Mouse (Mus musculus) embryonic facial prominence, embryonic 15.5 days (tissue): ENCODE data around the gene Arhgap17. TPM values are rescaled to one million over a fixed set of nuclear protein-coding genes. Genes with fewer than 3 reads are reported as not detected.

Source experiments
- ATAC-seq: fragments of 200-750 bp; cut with Nextera tagmentation; 2 replicates; pipeline ENCODE4 v1.8.0; 2017; ENCODE audit warnings: low read depth, moderate TSS enrichment; ENCODE audit not compliant: insufficient number of reproducible peaks, low FRiP score, low TSS enrichment
- H3K27ac ChIP-seq: fragments of 300-500 bp; sonication (generic); replicated peaks from 2 replicates; pipeline ENCODE4 v1.5.1; 2015; ENCODE audit warnings: mild to moderate bottlenecking, inconsistent platforms
- H3K27me3 ChIP-seq: fragments of 300-500 bp; sonication (generic); 2 replicates; pipeline ENCODE4 v1.6.1; 2015; ENCODE audit warnings: inconsistent platforms
- H3K36me3 ChIP-seq: fragments of 300-500 bp; sonication (generic); 2 replicates; pipeline ENCODE4 v1.6.1; 2015; ENCODE audit warnings: mild to moderate bottlenecking, inconsistent platforms
- H3K4me1 ChIP-seq: fragments of 300-500 bp; sonication (generic); 2 replicates; pipeline ENCODE4 v1.6.1; 2015; ENCODE audit warnings: inconsistent platforms
- H3K4me2 ChIP-seq: fragments of 300-500 bp; sonication (generic); replicated peaks from 2 replicates; pipeline ENCODE4 v1.6.1; 2015; ENCODE audit warnings: mild to moderate bottlenecking, inconsistent platforms
- H3K4me3 ChIP-seq: fragments of 300-500 bp; sonication (generic); replicated peaks from 2 replicates; pipeline ENCODE4 v1.5.1; 2015; ENCODE audit warnings: mild to moderate bottlenecking, inconsistent platforms
- H3K9ac ChIP-seq: fragments of 300-500 bp; sonication (generic); 2 replicates; pipeline ENCODE4 v1.6.1; 2015; ENCODE audit warnings: inconsistent platforms
- H3K9me3 ChIP-seq: fragments of 300-500 bp; sonication (generic); replicated peaks from 2 replicates; pipeline ENCODE4 v1.6.1; 2016; ENCODE audit warnings: inconsistent platforms
- WGBS: fragments of 180-500 bp; shearing (Covaris S2); methylation state at CpG from one replicate; pipeline ENCODE4 v1.1.7; 2015; 5-methylcytosine and 5-hydroxymethylcytosine counted together
- polyA plus RNA-seq: library from polyadenylated mRNA; unstranded; fragments of >200 nt; fragmentation: Nextera tagmentation; extraction: Ambion mirVana; gene quantifications from 2 replicates; pipeline ENCODE4 v1.2.1, GENCODE M21; 2015

The Arhgap17 gene
- 20.4 and 24.2 TPM in 2 replicates for polyA plus RNA-seq

DNA sequence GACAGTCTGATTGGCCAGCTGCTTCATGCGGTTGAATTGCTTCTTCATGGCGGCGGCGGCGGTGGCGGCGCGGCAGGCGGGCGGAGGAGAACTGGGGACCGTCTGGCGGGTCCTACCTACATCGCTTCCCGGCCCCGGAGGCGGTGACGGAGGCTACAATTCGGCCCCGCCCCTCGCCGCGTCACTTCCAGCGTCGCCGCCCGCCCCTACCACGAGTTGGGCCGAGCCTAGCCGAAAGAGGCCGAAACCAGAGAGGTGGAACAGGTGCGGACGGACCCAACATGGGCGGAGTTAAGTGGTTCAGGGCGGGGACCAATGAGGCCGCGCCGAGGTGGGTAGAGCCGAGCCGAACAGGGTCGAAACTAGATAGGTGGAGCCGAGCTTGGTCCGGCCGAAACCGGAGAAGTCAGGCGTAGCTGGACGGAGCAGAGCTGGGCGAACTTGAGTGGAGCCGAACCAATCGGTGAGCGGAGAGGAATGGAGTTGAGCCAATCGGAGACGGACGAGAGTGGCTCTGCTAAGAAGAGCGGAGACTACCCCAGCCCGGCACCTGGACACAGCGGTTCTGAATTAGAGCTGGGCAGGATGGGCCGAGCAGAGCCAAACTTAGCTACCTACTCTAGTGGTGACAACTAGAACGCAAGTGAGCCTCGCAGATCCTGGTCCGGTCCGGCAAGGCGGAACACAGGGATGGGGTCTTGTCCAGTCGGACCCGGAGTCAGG, at the start of gene Arhgap17, which contains the start of gene Lcmt1:
Arhgap17 (minus strand) TSS at position 157 of the 723 bp plus-strand sequence.
Lcmt1 (plus strand) TSS at position 26 of the 723 bp plus-strand sequence.
- H3K4me2 ChIP-seq: peak within 1 kb of the TSS; percentile 84
- peak within 1 kb of the TSS; percentile 73 for H3K4me3 ChIP-seq
- peak; percentile 97 for ATAC-seq
- under 1% methylated on average over 64 of the region's 64 CpGs for WGBS
- H3K4me1 ChIP-seq: peaks cover 35% of the 10 kb centered on the region
- H3K9ac ChIP-seq: peak within 1 kb of the TSS; percentile 70
- H3K27ac ChIP-seq: peak within 1 kb of the TSS; percentile 87
- no peaks in the 10 kb centered on the region for H3K36me3 ChIP-seq
- no peaks in the 10 kb centered on the region for H3K27me3 ChIP-seq
- no peaks in the 10 kb centered on the region for H3K9me3 ChIP-seq

DNA sequence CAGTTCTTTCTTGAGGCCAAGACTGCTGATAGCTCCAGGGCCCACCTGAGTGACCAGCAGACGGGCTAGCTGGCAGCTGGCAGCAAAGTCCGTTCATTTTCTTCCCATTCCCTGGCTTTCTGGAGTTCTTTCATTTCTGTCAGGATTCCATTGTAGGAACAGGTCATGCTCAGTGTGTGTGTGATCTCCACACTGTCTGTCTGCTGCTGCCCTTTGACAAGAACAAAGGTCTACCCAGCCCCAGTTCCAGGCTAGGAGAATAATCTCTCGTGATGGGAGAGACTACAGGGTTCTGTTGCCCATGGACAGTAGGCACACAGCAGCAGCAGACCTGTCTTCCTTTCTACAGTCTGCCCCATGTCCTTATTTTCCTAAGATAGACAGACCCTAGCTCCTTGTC, 47.9 kb upstream of the Arhgap17 start:
- no peak for ATAC-seq
- Histone ChIP-seq H3K4me1 (no peaks in the 10 kb centered on the region), H3K27ac (no peak overlapping the region), H3K9me3 (no peaks in the 10 kb centered on the region), H3K9ac (no peak overlapping the region), H3K27me3 (no peaks in the 10 kb centered on the region), H3K36me3 (peaks cover 33% of the 10 kb centered on the region), H3K4me2 (no peak overlapping the region), H3K4me3 (no peak overlapping the region)
- 87% methylated on average over 3 of the region's 3 CpGs for WGBS

DNA sequence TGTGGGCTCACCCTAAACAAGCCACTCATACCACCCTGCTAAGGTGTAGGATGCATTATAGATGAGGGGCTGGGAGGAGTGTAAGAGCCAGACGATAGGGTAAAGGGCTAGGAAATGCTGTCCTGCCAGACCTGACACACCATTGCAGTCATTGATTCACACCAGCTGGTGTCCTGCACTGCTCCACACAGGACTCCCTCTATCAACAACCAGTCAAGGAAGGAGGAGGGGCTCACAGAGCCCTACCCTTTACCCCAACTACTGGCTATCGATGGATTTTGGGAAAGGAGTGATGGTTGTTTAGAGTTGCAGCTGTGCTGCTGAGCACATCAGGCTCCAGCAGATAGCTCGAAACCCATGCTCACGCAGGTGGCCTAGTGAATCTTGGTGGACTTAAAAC, 47.1 kb upstream of the Arhgap17 start:
- Histone ChIP-seq H3K36me3 (peaks cover 28% of the 10 kb centered on the region), H3K27me3 (no peaks in the 10 kb centered on the region), H3K9me3 (no peaks in the 10 kb centered on the region), H3K4me2 (no peak overlapping the region), H3K4me1 (no peaks in the 10 kb centered on the region), H3K9ac (no peak overlapping the region), H3K4me3 (no peak overlapping the region), H3K27ac (no peak overlapping the region)
- ATAC-seq: no peak
- WGBS: 80% methylated on average over 4 of the region's 4 CpGs

DNA sequence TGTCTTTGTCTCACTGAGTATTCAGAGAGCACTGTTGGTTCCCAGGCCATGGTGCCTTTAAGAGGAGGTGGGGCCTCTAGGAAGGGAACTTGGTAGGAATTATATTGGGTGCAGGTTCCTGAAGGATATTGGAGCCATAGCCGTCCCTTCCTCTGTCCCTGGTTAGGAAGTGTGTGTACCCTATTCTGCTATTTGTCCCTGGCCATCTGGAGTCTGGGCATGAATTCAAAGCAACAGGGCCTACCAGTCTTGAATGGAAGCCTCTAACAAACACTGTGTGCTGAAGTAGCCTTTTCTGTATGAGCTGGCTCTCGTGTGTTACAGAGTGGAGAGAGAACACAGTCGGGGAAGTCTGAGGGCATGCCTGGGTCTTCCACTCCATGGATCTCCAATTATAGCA, 42.4 kb upstream of the Arhgap17 start:
- no peaks in the 10 kb centered on the region for H3K4me1 ChIP-seq
- no peak overlapping the region for H3K9ac ChIP-seq
- peaks cover 24% of the 10 kb centered on the region for H3K36me3 ChIP-seq
- no peaks in the 10 kb centered on the region for H3K9me3 ChIP-seq
- no peak overlapping the region for H3K4me2 ChIP-seq
- WGBS: 87% methylated on average over 3 of the region's 3 CpGs
- no peak for ATAC-seq
- no peak overlapping the region for H3K27ac ChIP-seq
- no peak overlapping the region for H3K4me3 ChIP-seq
- H3K27me3 ChIP-seq: no peaks in the 10 kb centered on the region

DNA sequence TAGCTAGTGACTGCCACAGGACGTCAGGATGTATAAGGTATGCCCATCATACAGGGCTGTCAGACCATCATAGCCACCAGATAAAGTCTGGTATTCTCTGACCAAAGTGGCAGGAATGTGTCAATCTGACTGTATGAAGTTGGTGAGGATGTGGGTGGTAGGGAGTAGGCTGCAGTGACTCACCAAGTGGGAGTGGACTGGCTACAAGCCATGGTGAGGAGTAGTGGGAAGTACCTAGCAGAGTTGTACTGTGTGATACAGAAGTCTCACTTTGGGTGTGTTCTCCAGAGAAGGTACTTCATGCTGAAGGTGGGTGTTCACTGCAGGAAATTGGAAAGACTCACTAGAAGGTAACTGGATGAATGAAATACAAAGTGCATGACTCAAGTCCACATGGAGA, 41.4 kb upstream of the Arhgap17 start:
- no peak for ATAC-seq
- Histone ChIP-seq H3K27me3 (no peaks in the 10 kb centered on the region), H3K9me3 (no peaks in the 10 kb centered on the region), H3K36me3 (peaks cover 24% of the 10 kb centered on the region), H3K4me1 (no peaks in the 10 kb centered on the region), H3K4me3 (no peak overlapping the region), H3K9ac (no peak overlapping the region), H3K27ac (no peak overlapping the region), H3K4me2 (no peak overlapping the region)
- WGBS: 94% methylated on average over 1 of the region's 1 CpGs

DNA sequence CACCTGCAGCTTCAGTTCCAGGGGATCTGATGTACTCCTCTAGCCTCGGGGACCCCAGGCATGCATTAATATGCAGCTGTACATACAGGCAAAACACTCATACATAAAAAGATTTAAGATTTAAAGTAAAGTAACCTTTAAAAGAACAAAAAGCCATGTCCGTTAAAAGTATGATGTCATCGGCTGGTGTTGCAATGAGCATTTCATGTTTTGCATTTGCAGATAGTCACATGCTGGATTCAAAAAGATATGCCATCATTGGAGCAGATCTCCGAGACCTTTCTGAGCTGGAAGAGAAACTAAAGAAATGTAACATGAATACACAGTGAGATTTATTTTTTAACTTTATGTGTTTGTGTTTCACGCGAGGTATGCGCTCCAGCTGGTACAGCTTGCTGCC, 40.8 kb upstream of the Arhgap17 start:
- 90% methylated on average over 7 of the region's 7 CpGs for WGBS

DNA sequence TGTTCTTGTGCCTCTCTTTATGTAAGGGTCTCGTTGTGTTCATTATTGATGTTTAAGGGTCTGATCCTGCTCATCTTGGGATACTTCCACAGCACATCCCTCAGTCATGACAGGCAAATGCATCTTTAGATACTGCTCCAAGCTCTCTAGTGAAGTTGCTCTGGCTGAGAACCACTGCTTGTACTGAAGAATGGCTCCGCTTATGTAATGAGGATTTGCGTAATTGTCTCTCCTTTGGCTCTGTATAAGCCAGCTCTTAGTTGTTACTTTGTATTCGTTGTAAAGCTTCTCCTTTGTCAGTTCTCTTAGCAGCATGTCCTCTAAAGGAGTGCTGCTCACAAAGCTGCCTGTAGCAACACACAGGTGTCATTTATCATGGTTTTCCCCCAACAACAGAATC, 37.3 kb upstream of the Arhgap17 start:
- Histone ChIP-seq H3K27me3 (no peaks in the 10 kb centered on the region), H3K4me3 (no peak overlapping the region), H3K27ac (no peak overlapping the region), H3K4me2 (no peak overlapping the region), H3K4me1 (no peaks in the 10 kb centered on the region), H3K36me3 (peaks cover 31% of the 10 kb centered on the region), H3K9me3 (no peaks in the 10 kb centered on the region), H3K9ac (no peak overlapping the region)
- WGBS: 91% methylated on average over 4 of the region's 4 CpGs
- ATAC-seq: no peak

More for the DNA sequence above, 40.8 kb upstream of the Arhgap17 start:
- no peak overlapping the region for H3K4me2 ChIP-seq
- no peak overlapping the region for H3K27ac ChIP-seq
- no peak for ATAC-seq
- H3K9me3 ChIP-seq: no peaks in the 10 kb centered on the region
- H3K4me1 ChIP-seq: no peaks in the 10 kb centered on the region
- H3K36me3 ChIP-seq: peaks cover 24% of the 10 kb centered on the region
- no peaks in the 10 kb centered on the region for H3K27me3 ChIP-seq
- no peak overlapping the region for H3K9ac ChIP-seq
- no peak overlapping the region for H3K4me3 ChIP-seq

DNA sequence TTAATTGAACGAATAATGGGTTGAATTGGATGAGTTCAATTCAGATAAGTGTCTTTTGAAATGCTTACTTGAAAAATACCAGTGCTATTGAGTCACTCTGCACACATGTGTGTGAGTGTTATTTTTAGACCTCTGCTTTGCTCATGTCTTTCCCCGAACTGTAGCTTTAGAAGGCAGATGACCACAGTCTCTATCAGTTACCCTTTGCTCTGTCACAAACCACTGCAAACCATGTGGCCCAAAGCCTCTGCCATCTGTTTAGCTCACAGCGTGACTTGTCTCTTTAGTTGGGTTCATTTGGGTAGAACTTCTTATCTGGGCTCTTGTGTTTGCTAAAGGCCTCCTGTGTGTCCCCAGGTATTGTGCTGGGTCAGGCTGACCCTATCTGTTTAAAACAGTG, 35.9 kb upstream of the Arhgap17 start:
- Histone ChIP-seq H3K9ac (no peak overlapping the region), H3K4me1 (no peaks in the 10 kb centered on the region), H3K27ac (no peak overlapping the region), H3K27me3 (no peaks in the 10 kb centered on the region), H3K36me3 (peaks cover 29% of the 10 kb centered on the region), H3K4me3 (no peak overlapping the region), H3K4me2 (no peak overlapping the region), H3K9me3 (no peaks in the 10 kb centered on the region)
- 79% methylated on average over 3 of the region's 3 CpGs for WGBS
- no peak for ATAC-seq

DNA sequence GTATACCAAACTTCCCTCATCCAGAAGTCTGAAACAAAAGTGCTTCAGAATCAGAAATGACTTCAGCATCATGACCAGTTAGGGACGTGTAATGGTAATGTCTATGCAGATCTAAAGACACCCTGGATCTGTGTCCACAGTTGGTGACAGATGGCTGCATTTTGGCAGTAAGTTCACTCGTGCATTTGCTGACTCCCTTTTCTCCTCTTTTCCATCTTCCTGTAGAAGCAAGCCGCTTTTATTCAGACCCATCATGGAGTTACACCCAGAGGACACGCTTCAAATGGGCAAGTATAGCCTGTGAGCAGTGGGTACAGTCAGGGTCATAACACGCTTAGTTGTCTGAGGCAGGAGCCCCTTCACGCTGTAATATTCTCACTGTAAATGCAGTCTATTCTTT, 34.5 kb upstream of the Arhgap17 start:
- Histone ChIP-seq H3K27me3 (no peaks in the 10 kb centered on the region), H3K36me3 (peaks cover 29% of the 10 kb centered on the region), H3K4me2 (no peak overlapping the region), H3K9ac (no peak overlapping the region), H3K27ac (no peak overlapping the region), H3K9me3 (no peaks in the 10 kb centered on the region), H3K4me1 (no peaks in the 10 kb centered on the region), H3K4me3 (no peak overlapping the region)
- WGBS: 89% methylated on average over 6 of the region's 6 CpGs
- ATAC-seq: no peak

DNA sequence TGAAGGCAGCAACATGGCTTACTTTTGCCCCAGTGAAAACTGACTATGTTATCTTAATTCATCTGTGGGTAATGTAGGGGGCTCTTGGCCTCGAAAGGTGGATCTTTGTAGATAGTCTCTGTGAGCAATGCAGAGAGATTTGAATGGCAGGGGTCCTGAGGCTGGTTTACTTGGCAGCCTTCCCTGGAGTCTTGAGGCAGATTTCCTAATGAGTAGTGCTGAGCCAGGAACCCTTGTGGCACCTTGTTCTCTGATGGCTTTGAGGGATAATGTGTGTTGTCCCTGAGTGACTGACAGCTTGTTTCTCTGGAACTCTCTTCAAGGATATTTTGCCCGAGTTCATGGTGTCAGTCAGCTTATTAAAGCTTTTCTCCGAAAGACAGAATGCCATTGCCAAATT, 31.4 kb upstream of the Arhgap17 start:
- peaks cover 29% of the 10 kb centered on the region for H3K36me3 ChIP-seq
- no peak overlapping the region for H3K9ac ChIP-seq
- 63% methylated on average over 3 of the region's 3 CpGs for WGBS
- no peak overlapping the region for H3K4me3 ChIP-seq
- H3K9me3 ChIP-seq: no peaks in the 10 kb centered on the region
- no peak overlapping the region for H3K27ac ChIP-seq
- no peaks in the 10 kb centered on the region for H3K27me3 ChIP-seq
- no peak for ATAC-seq
- H3K4me2 ChIP-seq: no peak overlapping the region
- H3K4me1 ChIP-seq: no peaks in the 10 kb centered on the region

DNA sequence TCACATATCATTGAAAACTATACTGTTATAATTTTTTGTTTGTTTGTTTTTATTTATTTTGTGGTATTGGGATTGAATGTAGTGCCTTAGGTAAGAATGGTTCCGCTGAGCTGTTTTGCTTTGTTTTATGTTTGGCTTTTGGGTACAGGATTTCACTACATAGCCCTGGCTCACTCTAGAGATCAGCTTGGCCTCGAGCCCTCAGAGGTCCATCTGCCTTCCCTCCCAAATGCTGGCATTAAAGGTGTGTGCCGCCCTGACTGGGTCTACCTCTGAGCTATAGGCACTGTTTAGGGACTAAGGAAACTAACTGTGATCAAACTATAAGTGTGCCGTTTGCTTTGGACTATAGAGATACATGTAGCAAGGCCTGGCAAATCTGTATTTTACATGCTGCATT, 29.6 kb upstream of the Arhgap17 start:
- 82% methylated on average over 4 of the region's 4 CpGs for WGBS
- no peak overlapping the region for H3K4me3 ChIP-seq
- no peaks in the 10 kb centered on the region for H3K9me3 ChIP-seq
- H3K9ac ChIP-seq: no peak overlapping the region
- H3K27ac ChIP-seq: no peak overlapping the region
- no peaks in the 10 kb centered on the region for H3K4me1 ChIP-seq
- peaks cover 22% of the 10 kb centered on the region for H3K36me3 ChIP-seq
- no peak overlapping the region for H3K4me2 ChIP-seq
- ATAC-seq: no peak
- H3K27me3 ChIP-seq: no peaks in the 10 kb centered on the region

DNA sequence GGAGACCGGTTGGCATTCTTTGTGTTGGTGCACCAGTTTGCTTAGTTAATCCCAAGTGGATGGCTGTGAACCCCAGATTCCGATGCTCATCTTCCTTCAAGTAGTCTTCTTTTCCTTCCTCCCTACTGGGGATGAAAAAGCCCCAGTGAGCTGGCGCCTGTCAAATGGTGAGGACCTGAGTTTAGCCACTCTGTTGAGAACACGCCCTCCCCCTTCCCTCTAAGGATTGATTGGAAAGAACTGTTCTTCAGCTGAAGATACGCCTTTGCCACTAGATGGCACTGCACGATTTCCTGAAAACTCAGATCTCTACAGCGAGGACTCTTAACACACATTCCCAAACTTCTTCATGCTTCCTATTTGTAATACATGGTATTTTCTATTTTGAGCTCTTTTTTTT, 29.1 kb upstream of the Arhgap17 start:
- Histone ChIP-seq H3K4me1 (no peaks in the 10 kb centered on the region), H3K27me3 (no peaks in the 10 kb centered on the region), H3K36me3 (peaks cover 18% of the 10 kb centered on the region), H3K9ac (no peak overlapping the region), H3K4me2 (no peak overlapping the region), H3K9me3 (no peaks in the 10 kb centered on the region), H3K4me3 (no peak overlapping the region), H3K27ac (no peak overlapping the region)
- 25% methylated on average over 7 of the region's 7 CpGs for WGBS
- ATAC-seq: no peak
